Mouse (Mus musculus) heart, embryonic 12.5 days (tissue): Measurements from ENCODE around the gene Gm4788. TPM values are rescaled to one million over a fixed set of nuclear protein-coding genes. Genes with fewer than 3 reads are reported as not detected.
"Not testable (repeated sequence)": the region's sequence is repeated elsewhere in the genome, so short reads cannot be mapped to it uniquely, and the experiment has no call there.

Experiments
- ATAC-seq: fragments of 200-750 bp; cut with Nextera tagmentation; 2 replicates; pipeline ENCODE4 v1.8.0; 2017; ENCODE audit warnings: moderate TSS enrichment, moderate library complexity; ENCODE audit not compliant: insufficient number of reproducible peaks, low FRiP score
- H3K27ac ChIP-seq: fragments of 300-500 bp; sonication (generic); 2 replicates; pipeline ENCODE4 v1.5.1; 2016; ENCODE audit warnings: mild to moderate bottlenecking, moderate library complexity; ENCODE audit not compliant: poor library complexity, severe bottlenecking
- H3K27me3 ChIP-seq: fragments of 300-500 bp; sonication (generic); replicated peaks from 2 replicates; pipeline ENCODE4 v1.6.1; 2016; ENCODE audit warnings: mild to moderate bottlenecking, moderate library complexity
- H3K36me3 ChIP-seq: fragments of 300-500 bp; sonication (generic); 2 replicates; pipeline ENCODE4 v1.6.1; 2016; ENCODE audit warnings: mild to moderate bottlenecking, moderate library complexity
- H3K4me1 ChIP-seq: fragments of 300-500 bp; sonication (generic); replicated peaks from 2 replicates; pipeline ENCODE4 v1.6.1; 2016; ENCODE audit warnings: mild to moderate bottlenecking
- H3K4me2 ChIP-seq: fragments of 300-500 bp; sonication (generic); 2 replicates; pipeline ENCODE4 v1.6.1; 2016; ENCODE audit warnings: mild to moderate bottlenecking, moderate library complexity
- H3K4me3 ChIP-seq: fragments of 300-500 bp; sonication (generic); 2 replicates; pipeline ENCODE4 v1.5.1; 2016; ENCODE audit warnings: mild to moderate bottlenecking
- H3K9ac ChIP-seq: fragments of 300-500 bp; sonication (generic); 2 replicates; pipeline ENCODE4 v1.6.1; 2016; ENCODE audit warnings: mild to moderate bottlenecking, moderate library complexity
- H3K9me3 ChIP-seq: fragments of 300-500 bp; sonication (generic); replicated peaks from 2 replicates; pipeline ENCODE4 v1.6.1; 2016; ENCODE audit warnings: mild to moderate bottlenecking, moderate library complexity
- WGBS: fragments of 180-500 bp; shearing (Covaris S2); methylation state at CpG from one replicate; pipeline ENCODE4 v1.1.7; 2016; 5-methylcytosine and 5-hydroxymethylcytosine counted together
- polyA plus RNA-seq: library from polyadenylated mRNA; unstranded; fragments of >200 nt; fragmentation: Nextera tagmentation; extraction: Ambion mirVana; gene quantifications from 2 replicates; pipeline ENCODE4 v1.2.1, GENCODE M21; 2016

The Gm4788 gene
- not detected in 2 replicates for polyA plus RNA-seq

- peaks cover 4% of the 10 kb centered on the region for H3K9me3 ChIP-seq
- no peak within 1 kb of the TSS for H3K4me3 ChIP-seq
- no peak within 1 kb of the TSS for H3K4me2 ChIP-seq
- no peaks in the 10 kb centered on the region for H3K4me1 ChIP-seq
- H3K9ac ChIP-seq: no peak within 1 kb of the TSS
- no peaks in the 10 kb centered on the region for H3K27me3 ChIP-seq
- H3K27ac ChIP-seq: no peak within 1 kb of the TSS
- H3K36me3 ChIP-seq: no peaks in the 10 kb centered on the region
- no peak for ATAC-seq
- WGBS: 88% methylated on average over 1 of the region's 1 CpGs
These were observed at the start of gene Gm4788 for GRCm38 (mm10) chr1:139781143-139781542. TSS of gene Gm4788 (minus strand) at chr1:139781243.

DNA sequence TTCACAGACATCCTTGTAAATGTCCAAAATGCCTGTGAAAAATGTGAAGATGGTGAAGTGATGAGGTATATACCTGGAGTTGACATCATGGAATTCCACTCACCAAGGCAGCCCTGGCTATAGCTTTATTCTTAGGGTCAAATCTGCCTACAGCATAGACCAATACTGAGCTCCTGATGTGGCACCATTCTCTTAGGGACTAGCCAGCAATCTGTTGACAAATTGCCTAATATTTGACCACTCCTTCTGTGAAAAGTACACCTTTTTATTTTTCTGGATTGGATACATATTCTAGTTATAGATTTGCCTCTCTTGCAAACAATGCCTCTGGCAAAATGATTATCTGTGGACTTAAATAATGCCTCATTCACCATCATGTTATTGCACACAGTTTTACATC, 27.6 kb upstream of the Gm4788 start:
- Histone ChIP-seq H3K36me3 (no peaks in the 10 kb centered on the region), H3K4me3 (no peak overlapping the region)

DNA sequence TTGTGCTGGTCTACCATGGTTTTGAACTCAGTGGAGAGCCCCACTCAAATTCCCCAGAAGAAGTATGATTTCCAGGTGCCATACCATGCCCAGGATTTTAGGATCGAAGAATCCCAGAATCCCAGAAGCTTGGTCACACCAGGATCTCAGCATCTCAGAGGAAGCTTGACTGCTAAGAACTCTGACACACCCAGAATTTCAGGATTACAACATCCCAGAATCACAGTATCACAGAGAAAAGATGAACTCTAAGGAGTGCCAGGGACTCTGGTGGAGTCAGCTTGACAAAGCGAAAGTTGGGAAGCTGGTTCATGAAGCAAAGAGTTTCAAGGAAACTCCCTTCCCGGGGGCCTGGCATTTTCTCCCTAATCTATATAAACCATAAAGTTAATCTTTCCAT, 11.1 kb downstream of the Gm4788 start:
- H3K27me3 ChIP-seq, H3K4me1 ChIP-seq, ATAC-seq, H3K9ac ChIP-seq, H3K36me3 ChIP-seq, H3K9me3 ChIP-seq, H3K4me2 ChIP-seq, H3K27ac ChIP-seq, H3K4me3 ChIP-seq: not testable (repeated sequence)
- WGBS: 66% methylated on average over 3 of the region's 3 CpGs

More for the DNA sequence above, 27.6 kb upstream of the Gm4788 start:
- Histone ChIP-seq H3K4me2 (no peak overlapping the region), H3K27ac (no peak overlapping the region), H3K9ac (no peak overlapping the region), H3K4me1 (no peaks in the 10 kb centered on the region), H3K9me3 (no peaks in the 10 kb centered on the region), H3K27me3 (no peaks in the 10 kb centered on the region)
- ATAC-seq: no peak

- H3K36me3 ChIP-seq, H3K4me3 ChIP-seq, H3K27me3 ChIP-seq, H3K9me3 ChIP-seq, H3K27ac ChIP-seq, H3K4me2 ChIP-seq, H3K9ac ChIP-seq, H3K4me1 ChIP-seq, ATAC-seq: not testable (repeated sequence)
- WGBS: 74% methylated on average over 13 of the region's 22 CpGs
These were observed 64.4 kb downstream of the Gm4788 start for GRCm38 (mm10) chr1:139716681-139717080.

- not testable (repeated sequence) for H3K9me3 ChIP-seq, H3K27me3 ChIP-seq, H3K4me3 ChIP-seq, H3K36me3 ChIP-seq, ATAC-seq, H3K4me1 ChIP-seq, H3K9ac ChIP-seq, H3K4me2 ChIP-seq, H3K27ac ChIP-seq
- 74% methylated on average over 12 of the region's 16 CpGs for WGBS
These were observed 64.8 kb downstream of the Gm4788 start for GRCm38 (mm10) chr1:139716249-139716648.

GRCm38 (mm10) chr1:139649921-139650320, 131.1 kb downstream of the Gm4788 start:
- not testable (repeated sequence) for H3K27ac ChIP-seq, H3K4me3 ChIP-seq, H3K4me2 ChIP-seq, ATAC-seq, H3K4me1 ChIP-seq, H3K27me3 ChIP-seq, H3K9ac ChIP-seq, H3K36me3 ChIP-seq, H3K9me3 ChIP-seq
- 83% methylated on average over 18 of the region's 18 CpGs for WGBS

Other genes starting within 250 kb of the Gm4788 start
- not detected in 2 replicates for gene Cfhr1, start 221.0 kb downstream of the Gm4788 start, polyA plus RNA-seq
- gene Cfhr2, start 77.5 kb upstream of the Gm4788 start, polyA plus RNA-seq: not detected in 2 replicates